Mouse (Mus musculus): ENCODE results near the gene Cep72. TPM values are rescaled to one million over a fixed set of nuclear protein-coding genes. Genes with fewer than 3 reads are reported as not detected.

Gene Cep72
- total and polyA plus RNA-seq, 3 experiments: 7.3 to 15.1 (median 9.3) TPM

- H3K9me3 ChIP-seq (replicated peaks; ENCODE audit: low read length): no peaks in the 10 kb centered on the region
- TF ChIP-seq GABPA (IDR thresholded peaks at IDR 0.05; ENCODE audit: insufficient replicate concordance, low read depth, low read length): no peak
- TF ChIP-seq UBTF (IDR thresholded peaks at IDR 0.05; ENCODE audit: low read depth, low read length): no peak
- no peak for TF ChIP-seq ETS1 (conservative IDR thresholded peaks at IDR 0.05; ENCODE audit: low read depth, low read length)
- TF ChIP-seq NELFE (IDR thresholded peaks at IDR 0.05; ENCODE audit: low read depth, low read length): no peak
- no peak for TF ChIP-seq JUND (conservative IDR thresholded peaks at IDR 0.05; ENCODE audit: low read depth, low read length)
- TF ChIP-seq CHD2 (IDR thresholded peaks at IDR 0.05; ENCODE audit: low read length): no peak
- no peak for TF ChIP-seq IRF4 (IDR thresholded peaks at IDR 0.05; ENCODE audit: low read depth, low read length)
- no peak for TF ChIP-seq USF2 (conservative IDR thresholded peaks at IDR 0.05; ENCODE audit: low read depth, low read length)
- TF ChIP-seq KAT2A (IDR thresholded peaks at IDR 0.05; ENCODE audit: insufficient replicate concordance, low read length): no peak
- no peak for TF ChIP-seq RCOR1 (conservative IDR thresholded peaks at IDR 0.05; ENCODE audit: low read depth, low read length)
- no peak for TF ChIP-seq MYC (IDR thresholded peaks at IDR 0.05; ENCODE audit: low read depth, low read length)
- TF ChIP-seq CHD1 (IDR thresholded peaks at IDR 0.05; ENCODE audit: low read depth, low read length): no peak
- no peak for TF ChIP-seq MAFK (IDR thresholded peaks at IDR 0.05; ENCODE audit: insufficient replicate concordance, low read length)
- no peak for TF ChIP-seq PAX5 (IDR thresholded peaks at IDR 0.05; ENCODE audit: low read length)
- TF ChIP-seq SIN3A (IDR thresholded peaks at IDR 0.05; ENCODE audit: low read length): no peak
- TF ChIP-seq MAZ (IDR thresholded peaks at IDR 0.05; ENCODE audit: low read depth, low read length): no peak
- TF ChIP-seq E2F4 (IDR thresholded peaks at IDR 0.05; ENCODE audit: insufficient replicate concordance, low read depth, low read length): no peak
- TF ChIP-seq JUN (IDR thresholded peaks at IDR 0.05; ENCODE audit: insufficient read depth, low read depth, low read length): no peak
- TF ChIP-seq MXI1 (IDR thresholded peaks at IDR 0.05; ENCODE audit: low read depth, low read length): no peak
- TF ChIP-seq TCF12 (IDR thresholded peaks at IDR 0.05; ENCODE audit: low read depth, low read length): no peak
- in situ Hi-C loops (cut with MboI; ENCODE audit: low pct_ligation_motif_present, low pct_unique_long_range_greater_than_20kb, low sequenced_read_pairs) (no loop called here), dilution Hi-C loops (cut with MboI; ENCODE audit: extremely low pct_ligation_motif_present, extremely low pct_unique_long_range_greater_than_20kb, low sequenced_read_pairs) (no loop called here)
- no peak overlapping the region for H3K4me3 ChIP-seq (replicated peaks in 1 of 3; ENCODE audit: low read depth in 2 of 3, low read length in 2 of 3, poor library complexity in 1 of 3)
- peaks cover 0 to 4% of the 10 kb centered on the region in 2 experiments for H3K36me3 ChIP-seq (replicated peaks in 1 of 2; ENCODE audit: control insufficient read depth in 1 of 2, insufficient read depth in 1 of 2, low read length in 1 of 2)
- no peaks in the 10 kb centered on the region for H3K79me2 ChIP-seq (replicated peaks; ENCODE audit: control insufficient read depth, extremely low read depth, insufficient read depth, poor library complexity, severe bottlenecking)
- no peak overlapping the region for H3K27ac ChIP-seq (ENCODE audit: insufficient read depth, low read depth)
- H3K27me3 ChIP-seq (replicated peaks): peaks cover 4% of the 10 kb centered on the region
- no peak for DNase-seq (ENCODE audit: extremely low read depth)
- no peak overlapping the region for H3K9ac ChIP-seq (ENCODE audit: insufficient read depth, low read depth)
- 0 out of 4 replicates have a peak, but pooled peaks cover 0 to 5% of the 10 kb centered on the region in 2 experiments for H3K4me1 ChIP-seq (ENCODE audit: control insufficient read depth in 1 of 2, insufficient read depth in 2 of 2)
- no peak overlapping the region for H3K4me2 ChIP-seq (ENCODE audit: insufficient read depth, low read depth, poor library complexity, severe bottlenecking)
Measured at GRCm38 (mm10) chr13:74063340-74064050, 1.4 kb upstream of the Cep72 start.
